Mouse (Mus musculus) G1E (cell line): ENCODE data around the gene Acp5.

Experiments
- CTCF ChIP-seq: IDR thresholded peaks from 2 replicates; pipeline ENCODE4 v1.5.1; 2012; ENCODE audit warnings: low read depth, low read length, inconsistent platforms, mixed read lengths
- GATA1 ChIP-seq: IDR thresholded peaks from 2 replicates; pipeline ENCODE4 v1.6.1; 2012; ENCODE audit warnings: borderline replicate concordance, low read length, inconsistent platforms, mixed read lengths
- GATA2 ChIP-seq: IDR thresholded peaks from 2 replicates; pipeline ENCODE4 v1.6.1; 2012; ENCODE audit warnings: low read depth, low read length, inconsistent platforms, borderline replicate concordance
- POLR2AphosphoS5 ChIP-seq: IDR thresholded peaks from 2 replicates; pipeline ENCODE4 v1.6.1; 2012; ENCODE audit warnings: low read depth, low read length, inconsistent platforms; ENCODE audit not compliant: insufficient replicate concordance
- TAL1 ChIP-seq: conservative IDR thresholded peaks from 2 replicates; pipeline ENCODE4 v1.6.1; 2012; ENCODE audit warnings: low read depth, low read length, inconsistent platforms, mixed read lengths

- TF ChIP-seq CTCF (no peak), GATA1 (no peak), POLR2AphosphoS5 (no peak), GATA2 (no peak), TAL1 (no peak)
Observed at GRCm38 (mm10) chr9:22132220-22132619, 3.3 kb downstream of the Acp5 start.
